Comparison of ENCODE assay signal across 8 mouse cellular contexts in genomic region chr11:93097941-93098828, GRCm38 (mm10). TPM values are rescaled to one million over a fixed set of nuclear protein-coding genes. Genes with fewer than 3 reads are reported as not detected.
A peak's percentile ranks its signal among the peaks of the same experiment; 100 is the strongest.
DNase-seq lines count a peak whose midpoint lies in the region; ATAC-seq and TF ChIP-seq lines count a peak whose summit lies in the region.

Gene Car10 (plus strand): TSS chr11:93098028.

- H3K4me1 ChIP-seq in heart, embryonic 12.5 days (replicated peaks): peaks cover 23% of the 10 kb centered on the region
- H3K4me1 ChIP-seq in forebrain, embryonic 14.5 days (ENCODE audit: control insufficient read depth, insufficient read depth, low read length): peaks cover 9% of the 10 kb centered on the region
- peaks cover 31% of the 10 kb centered on the region for H3K4me1 ChIP-seq in neural tube, embryonic 15.5 days

- peaks cover 68% of the 10 kb centered on the region for H3K27me3 ChIP-seq in heart, embryonic 12.5 days (replicated peaks)
- H3K27me3 ChIP-seq in forebrain, embryonic 14.5 days (replicated peaks; ENCODE audit: control insufficient read depth, insufficient read depth, low read length): peaks cover 36% of the 10 kb centered on the region
- H3K27me3 ChIP-seq in neural tube, embryonic 15.5 days (replicated peaks): 0 out of 2 replicates have a peak, but pooled peaks cover 7% of the 10 kb centered on the region

- H3K9me3 ChIP-seq in heart, embryonic 12.5 days (replicated peaks): no peaks in the 10 kb centered on the region
- H3K9me3 ChIP-seq in forebrain, embryonic 14.5 days (replicated peaks; ENCODE audit: control insufficient read depth, low read length): no peaks in the 10 kb centered on the region
- no peaks in the 10 kb centered on the region for H3K9me3 ChIP-seq in neural tube, embryonic 15.5 days (replicated peaks)

- no peak for ATAC-seq in heart, embryonic 12.5 days (ENCODE audit: insufficient number of reproducible peaks, low FRiP score)
- ATAC-seq in cerebellum, adult (ENCODE audit: insufficient number of reproducible peaks, low FRiP score, low TSS enrichment): peak; percentile 43; the same call in 1 of the 2 replicates
- ATAC-seq in forebrain, embryonic 14.5 days: peak; percentile 64
- peak; percentile 51; the same call in 1 of the 2 replicates for ATAC-seq in neural tube, embryonic 15.5 days (ENCODE audit: low FRiP score)

- no peak within 1 kb of the TSS for H3K27ac ChIP-seq in heart, embryonic 12.5 days (ENCODE audit: poor library complexity, severe bottlenecking)
- no peak within 1 kb of the TSS for H3K27ac ChIP-seq in forebrain, embryonic 14.5 days (ENCODE audit: low read depth, low read length)
- H3K27ac ChIP-seq in left cerebral cortex, adult 2 months: peak within 1 kb of the TSS; percentile 96
- peak within 1 kb of the TSS; percentile 87 for H3K27ac ChIP-seq in neural tube, embryonic 15.5 days (replicated peaks)

- no peak for DNase-seq in heart, postnatal 14 days
- peak; percentile 43 for DNase-seq in forebrain, embryonic 14.5 days (ENCODE audit: low spot score)
- peak; percentile 58 to 71 for DNase-seq in left cerebral cortex, adult 2 months (ENCODE audit: extremely low spot score in 1 of 2, low spot score in 2 of 2)
- DNase-seq in spleen, postnatal 4 days (ENCODE audit: low spot score in 2 of 2): no peak
- no peak for DNase-seq in thymus, postnatal 25 days

- peak within 1 kb of the TSS; percentile 46 for H3K4me3 ChIP-seq in heart, embryonic 12.5 days
- H3K4me3 ChIP-seq in forebrain, embryonic 14.5 days (ENCODE audit: low read depth, low read length): peak within 1 kb of the TSS; percentile 35
- H3K4me3 ChIP-seq in left cerebral cortex, adult 2 months: peak within 1 kb of the TSS; percentile 71
- H3K4me3 ChIP-seq in neural tube, embryonic 15.5 days (replicated peaks): peak within 1 kb of the TSS; percentile 75

- no peak within 1 kb of the TSS for H3K9ac ChIP-seq in heart, embryonic 12.5 days
- peak within 1 kb of the TSS; percentile 60 for H3K9ac ChIP-seq in forebrain, embryonic 14.5 days (ENCODE audit: low read length)
- peak within 1 kb of the TSS; percentile 79 for H3K9ac ChIP-seq in neural tube, embryonic 15.5 days (replicated peaks)

- no peak for TF ChIP-seq CTCF in left cerebral cortex, adult 2 months (IDR thresholded peaks at IDR 0.05)

- peak within 1 kb of the TSS; percentile 80 for H3K4me2 ChIP-seq in heart, embryonic 12.5 days
- H3K4me2 ChIP-seq in forebrain, embryonic 14.5 days (ENCODE audit: low read length): peak within 1 kb of the TSS; percentile 84
- peak within 1 kb of the TSS; percentile 89 for H3K4me2 ChIP-seq in neural tube, embryonic 15.5 days

- no peaks in the 10 kb centered on the region for H3K36me3 ChIP-seq in heart, embryonic 12.5 days
- no peaks in the 10 kb centered on the region for H3K36me3 ChIP-seq in forebrain, embryonic 14.5 days (ENCODE audit: control insufficient read depth, insufficient read depth, low read length)
- no peaks in the 10 kb centered on the region for H3K36me3 ChIP-seq in neural tube, embryonic 15.5 days

- intact Hi-C loops in heart, postnatal 14 days (cut with DNase I): no loop called here
- intact Hi-C loops in left cerebral cortex, adult 2 months (cut with DNase I): loop anchor here (2.0 to 10.0 kb wide), 2 partner anchors 61 to 693 kb away; no protein-coding TSS in a partner anchor

- under 1% methylated on average over 46 of the region's 48 CpGs for WGBS in heart, embryonic 12.5 days
- WGBS in forebrain, embryonic 14.5 days: under 1% methylated on average over 42 of the region's 48 CpGs
- WGBS in neural tube, embryonic 15.5 days: under 1% methylated on average over 47 of the region's 48 CpGs

RNA-seq across cellular contexts. Expression of gene Car10, which starts in this region (rescaled TPM):
- polyA plus RNA-seq in heart, embryonic 12.5 days (2016; fragmentation: Nextera tagmentation; extraction: Ambion mirVana): 0.06 TPM in 1 of 2 replicates, not detected in the other
- total RNA-seq in heart, postnatal 14 days (2021): not detected
- 6.3 and 9.1 TPM in 2 replicates for polyA plus RNA-seq in forebrain, embryonic 14.5 days (2014; fragmentation: Nextera tagmentation; extraction: Ambion mirVana)
- 100 to 1,000 TPM; 144 to 153 TPM for total RNA-seq in left cerebral cortex, adult 2 months (2021)
- polyA plus RNA-seq in neural tube, embryonic 15.5 days (2015; fragmentation: Nextera tagmentation; extraction: Ambion mirVana): 64.5 and 69.1 TPM in 2 replicates

Comparison
In these comparisons a context has a peak if more than half of its experiments do, and no peak if none do; other contexts are left out.
1. RNA of gene Car10 (total RNA-seq): 144 to 153 TPM in left cerebral cortex, adult 2 months; not detected in heart, postnatal 14 days; every median in the first group is over 100 times any median in the second.
2. H3K27ac ChIP-seq: peak in left cerebral cortex, adult 2 months (single experiment) and neural tube, embryonic 15.5 days (single experiment); none in heart, embryonic 12.5 days (single experiment) and forebrain, embryonic 14.5 days (single experiment).
3. DNase-seq: peak in forebrain, embryonic 14.5 days (single experiment) and left cerebral cortex, adult 2 months (2 of 2); none in heart, postnatal 14 days (0 of 2), spleen, postnatal 4 days (0 of 2) and thymus, postnatal 25 days (single experiment).
4. Peak in every context shown above with its lines, with median percentiles within 50 percentile points of each other: H3K4me2 ChIP-seq and H3K4me3 ChIP-seq.